Mouse (Mus musculus) heart, postnatal 0 days (tissue): ENCODE data around the gene Clip3. TPM values are rescaled to one million over a fixed set of nuclear protein-coding genes. Genes with fewer than 3 reads are reported as not detected.

Source experiments
- ATAC-seq: fragments of 200-750 bp; cut with Nextera tagmentation; 2 replicates; pipeline ENCODE4 v1.8.0; 2017; ENCODE audit warnings: low read depth, moderate number of reproducible peaks, moderate library complexity; ENCODE audit not compliant: insufficient read depth
- DNase-seq: peaks from one replicate; pipeline ENCODE4 v3.0.0-alpha.2; 2016; ENCODE audit warnings: low spot score
- H3K27ac ChIP-seq: fragments of 300-500 bp; sonication (generic); 2 replicates; pipeline ENCODE4 v1.5.1; 2014; ENCODE audit warnings: low read depth, mild to moderate bottlenecking
- H3K27me3 ChIP-seq: fragments of 300-500 bp; sonication (generic); 2 replicates; pipeline ENCODE4 v1.6.1; 2014; ENCODE audit warnings: low read length, mixed read lengths; ENCODE audit not compliant: control insufficient read depth, insufficient read depth
- H3K36me3 ChIP-seq: fragments of 300-500 bp; sonication (generic); replicated peaks from 2 replicates; pipeline ENCODE4 v1.6.1; 2014; ENCODE audit warnings: low read length, mixed read lengths; ENCODE audit not compliant: control insufficient read depth, insufficient read depth
- H3K4me1 ChIP-seq: fragments of 300-500 bp; sonication (generic); 2 replicates; pipeline ENCODE4 v1.6.1; 2014; ENCODE audit warnings: antibody characterized with exemption; ENCODE audit not compliant: control insufficient read depth, insufficient read depth
- H3K4me2 ChIP-seq: fragments of 300-500 bp; sonication (generic); 2 replicates; pipeline ENCODE4 v1.6.1; 2014; ENCODE audit warnings: low read depth, mild to moderate bottlenecking, low read length, moderate library complexity
- H3K4me3 ChIP-seq: fragments of 300-500 bp; sonication (generic); 2 replicates; pipeline ENCODE4 v1.5.1; 2014; ENCODE audit warnings: low read depth, low read length
- H3K9ac ChIP-seq: fragments of 300-500 bp; sonication (generic); replicated peaks from 2 replicates; pipeline ENCODE4 v1.6.1; 2014; ENCODE audit warnings: low read depth, low read length, mixed read lengths
- H3K9me3 ChIP-seq: fragments of 300-500 bp; sonication (generic); replicated peaks from 2 replicates; pipeline ENCODE4 v1.6.1; 2016; ENCODE audit warnings: low read length; ENCODE audit not compliant: control insufficient read depth
- CTCF ChIP-seq: IDR thresholded peaks from 2 replicates; pipeline ENCODE4 v1.5.1; 2016; ENCODE audit warnings: antibody characterized with exemption, control low read depth, low read depth
- EP300 ChIP-seq: IDR thresholded peaks from 2 replicates; pipeline ENCODE4 v1.6.1; 2016; ENCODE audit warnings: antibody characterized with exemption, low read depth
- WGBS: fragments of 180-500 bp; shearing (Covaris S2); extraction: QIAGEN DNeasy Blood & Tissue Kit; methylation state at CpG from one replicate; pipeline ENCODE4 v1.1.7; 2014; 5-methylcytosine and 5-hydroxymethylcytosine counted together
- polyA plus RNA-seq: library from polyadenylated mRNA; unstranded; fragments of >200 nt; fragmentation: Nextera tagmentation; extraction: Ambion mirVana; gene quantifications from 2 replicates; pipeline ENCODE4 v1.2.1, GENCODE M21; 2015
- total RNA-seq: library from RNA; depleted of rRNA; stranded (reverse); fragments of >200 nt; gene quantifications from 2 replicates; pipeline ENCODE4 v1.2.3, GENCODE M21; 2014; ENCODE audit warnings: low replicate concordance; rRNA removed

Gene Clip3
- total and polyA plus RNA-seq, 2 experiments from 2014 or later = 3.1 to 22.4 TPM

DNA sequence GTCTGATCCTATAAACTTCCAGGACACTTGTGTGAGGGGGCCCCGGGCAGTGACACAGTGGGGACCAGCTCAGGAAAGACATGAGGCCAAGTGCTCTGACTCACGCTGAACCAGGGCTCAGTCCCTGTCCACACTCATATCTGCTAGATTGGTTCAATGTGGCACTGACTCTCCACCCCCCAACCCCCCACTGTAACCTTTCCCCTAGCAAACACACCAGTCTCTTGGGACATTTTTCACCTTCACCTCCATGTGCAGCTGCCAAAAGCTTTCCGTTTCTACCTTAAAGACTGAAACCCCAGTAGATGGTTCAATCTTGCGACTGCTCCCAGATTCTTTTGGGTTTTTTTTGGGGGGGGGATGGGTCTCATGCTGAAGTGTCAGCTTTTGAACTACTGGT lies 62.5 kb downstream of the Clip3 start:
- no peak overlapping the region for H3K4me3 ChIP-seq
- no peak for DNase-seq
- WGBS = 64% methylated on average over 4 of the region's 4 CpGs
- TF ChIP-seq CTCF (no peak), EP300 (no peak)
- no peak for ATAC-seq
- H3K9me3 ChIP-seq = no peaks in the 10 kb centered on the region
- H3K27ac ChIP-seq = no peak overlapping the region
- H3K27me3 ChIP-seq = peaks cover 17% of the 10 kb centered on the region
- H3K4me1 ChIP-seq = no peaks in the 10 kb centered on the region
- no peaks in the 10 kb centered on the region for H3K36me3 ChIP-seq
- H3K9ac ChIP-seq = no peak overlapping the region
- H3K4me2 ChIP-seq = no peak overlapping the region

Other genes with a start within 250 kb of the Clip3 start
- 5.7 and 6.0 TPM in 2 replicates for gene Zfp14, start 240.3 kb upstream of the Clip3 start, total RNA-seq
- gene Zfp14, start 240.3 kb upstream of the Clip3 start, polyA plus RNA-seq = 2.2 and 2.6 TPM in 2 replicates
- gene Zfp82, start 218.8 kb upstream of the Clip3 start, total RNA-seq = 0.08 and 0.54 TPM in 2 replicates
- 1.9 and 2.4 TPM in 2 replicates for gene Zfp82, start 218.8 kb upstream of the Clip3 start, polyA plus RNA-seq
- not detected in 2 replicates for gene Gm26920, start 201.3 kb upstream of the Clip3 start, total RNA-seq
- gene Gm26920, start 201.3 kb upstream of the Clip3 start, polyA plus RNA-seq = 0.18 TPM in 1 of 2 replicates, not detected in the other
- not detected in 2 replicates for gene Zfp566, start 201.2 kb upstream of the Clip3 start, total RNA-seq
- gene Zfp566, start 201.2 kb upstream of the Clip3 start, polyA plus RNA-seq = 4.1 and 4.6 TPM in 2 replicates
- gene Zfp260, start 197.0 kb upstream of the Clip3 start, total RNA-seq = 33.1 and 54.8 TPM in 2 replicates
- 54.6 and 57.9 TPM in 2 replicates for gene Zfp260, start 197.0 kb upstream of the Clip3 start, polyA plus RNA-seq
- gene Zfp382, start 169.8 kb upstream of the Clip3 start, total RNA-seq = 2.6 and 4.5 TPM in 2 replicates
- gene Zfp382, start 169.8 kb upstream of the Clip3 start, polyA plus RNA-seq = 3.8 and 4.6 TPM in 2 replicates
- gene Zfp146, start 122.0 kb upstream of the Clip3 start, total RNA-seq = 18.6 and 29.7 TPM in 2 replicates
- 4.4 and 5.7 TPM in 2 replicates for gene Zfp146, start 122.0 kb upstream of the Clip3 start, polyA plus RNA-seq
- gene Cox7a1, start 107.6 kb upstream of the Clip3 start, total RNA-seq = 516 and 816 TPM in 2 replicates
- 1,339 and 1,426 TPM in 2 replicates for gene Cox7a1, start 107.6 kb upstream of the Clip3 start, polyA plus RNA-seq
- 356 and 427 TPM in 2 replicates for gene Capns1, start 92.9 kb upstream of the Clip3 start, total RNA-seq
- gene Capns1, start 92.9 kb upstream of the Clip3 start, polyA plus RNA-seq = 84.4 and 88.5 TPM in 2 replicates
- gene Polr2i, start 59.8 kb upstream of the Clip3 start, total RNA-seq = 105 and 799 TPM in 2 replicates
- gene Polr2i, start 59.8 kb upstream of the Clip3 start, polyA plus RNA-seq = 109 and 112 TPM in 2 replicates
- 40.0 and 80.7 TPM in 2 replicates for gene Tbcb, start 59.5 kb upstream of the Clip3 start, total RNA-seq
- 131 and 137 TPM in 2 replicates for gene Tbcb, start 59.5 kb upstream of the Clip3 start, polyA plus RNA-seq
- not detected in 2 replicates for gene Ovol3, start 56.0 kb upstream of the Clip3 start, total RNA-seq
- not detected in 2 replicates for gene Ovol3, start 56.0 kb upstream of the Clip3 start, polyA plus RNA-seq
- not detected in 2 replicates for gene Thap8, start 11.6 kb upstream of the Clip3 start, total RNA-seq
- 0.33 and 0.41 TPM in 2 replicates for gene Thap8, start 11.6 kb upstream of the Clip3 start, polyA plus RNA-seq
- gene Wdr62, start 11.3 kb upstream of the Clip3 start, total RNA-seq = 3.4 and 5.2 TPM in 2 replicates
- 2.6 and 3.2 TPM in 2 replicates for gene Wdr62, start 11.3 kb upstream of the Clip3 start, polyA plus RNA-seq
- 40.0 and 57.2 TPM in 2 replicates for gene Alkbh6, start 17.0 kb downstream of the Clip3 start, total RNA-seq
- 63.5 and 71.2 TPM in 2 replicates for gene Alkbh6, start 17.0 kb downstream of the Clip3 start, polyA plus RNA-seq
- gene Syne4, start 23.1 kb downstream of the Clip3 start, total RNA-seq = 0.34 and 1.1 TPM in 2 replicates
- gene Syne4, start 23.1 kb downstream of the Clip3 start, polyA plus RNA-seq = 1.6 TPM in 2 replicates
- 0.46 and 0.77 TPM in 2 replicates for gene E130208F15Rik, start 30.0 kb downstream of the Clip3 start, total RNA-seq
- 2.6 and 3.1 TPM in 2 replicates for gene E130208F15Rik, start 30.0 kb downstream of the Clip3 start, polyA plus RNA-seq
- 15.8 and 16.5 TPM in 2 replicates for gene Sdhaf1, start 32.2 kb downstream of the Clip3 start, total RNA-seq
- 23.2 and 23.3 TPM in 2 replicates for gene Sdhaf1, start 32.2 kb downstream of the Clip3 start, polyA plus RNA-seq
- 3.6 and 5.4 TPM in 2 replicates for gene Lrfn3, start 71.0 kb downstream of the Clip3 start, total RNA-seq
- gene Lrfn3, start 71.0 kb downstream of the Clip3 start, polyA plus RNA-seq = 0.40 and 0.69 TPM in 2 replicates
- gene Tyrobp, start 122.0 kb downstream of the Clip3 start, total RNA-seq = 15.2 and 31.2 TPM in 2 replicates
- gene Tyrobp, start 122.0 kb downstream of the Clip3 start, polyA plus RNA-seq = 30.4 and 35.8 TPM in 2 replicates
- not detected in 2 replicates for gene Hcst, start 128.1 kb downstream of the Clip3 start, total RNA-seq
- gene Hcst, start 128.1 kb downstream of the Clip3 start, polyA plus RNA-seq = 1.1 and 1.4 TPM in 2 replicates
- 0.19 and 5.0 TPM in 2 replicates for gene Nfkbid, start 130.0 kb downstream of the Clip3 start, total RNA-seq
- 0.38 and 0.44 TPM in 2 replicates for gene Nfkbid, start 130.0 kb downstream of the Clip3 start, polyA plus RNA-seq
- 3.6 and 11.4 TPM in 2 replicates for gene Aplp1, start 153.8 kb downstream of the Clip3 start, total RNA-seq
- gene Aplp1, start 153.8 kb downstream of the Clip3 start, polyA plus RNA-seq = 4.2 and 5.2 TPM in 2 replicates
- gene Kirrel2, start 166.0 kb downstream of the Clip3 start, total RNA-seq = not detected in 2 replicates
- 0.15 TPM in 1 of 2 replicates, not detected in the other for gene Kirrel2, start 166.0 kb downstream of the Clip3 start, polyA plus RNA-seq
- gene Nphs1, start 166.6 kb downstream of the Clip3 start, total RNA-seq = not detected in 2 replicates
- gene Nphs1, start 166.6 kb downstream of the Clip3 start, polyA plus RNA-seq = 0.05 TPM in 1 of 2 replicates, not detected in the other
- gene Prodh2, start 201.9 kb downstream of the Clip3 start, total RNA-seq = not detected in 2 replicates
- not detected in 2 replicates for gene Prodh2, start 201.9 kb downstream of the Clip3 start, polyA plus RNA-seq
- gene Arhgap33, start 243.3 kb downstream of the Clip3 start, total RNA-seq = 0.31 and 4.3 TPM in 2 replicates
- 0.80 and 1.0 TPM in 2 replicates for gene Arhgap33, start 243.3 kb downstream of the Clip3 start, polyA plus RNA-seq